Mouse (Mus musculus): ENCODE measurements around the gene Fam19a1. TPM values are rescaled to one million over a fixed set of nuclear protein-coding genes. Genes with fewer than 3 reads are reported as not detected.
A peak's percentile ranks its signal among the peaks of the same experiment; 100 is the strongest.

Fam19a1 gene
- 1.3 and 1.6 TPM in 2 replicates for polyA plus RNA-seq (2015; fragmentation: Nextera tagmentation; extraction: Ambion mirVana)

GRCm38 (mm10) chr6:96112854-96113253 lies at the start of gene Fam19a1:
Fam19a1 (plus strand) TSS chr6:96113154.
- H3K9me3 ChIP-seq = no peaks in the 10 kb centered on the region
- no peak within 1 kb of the TSS for H3K9ac ChIP-seq
- no peak within 1 kb of the TSS for H3K27ac ChIP-seq
- no peak for ATAC-seq (ENCODE audit: borderline replicate concordance, extremely low read depth, low FRiP score, low TSS enrichment)
- H3K4me2 ChIP-seq = peak within 1 kb of the TSS; percentile 47
- no peaks in the 10 kb centered on the region for H3K36me3 ChIP-seq
- peaks cover 14% of the 10 kb centered on the region for H3K4me1 ChIP-seq
- no peaks in the 10 kb centered on the region for H3K27me3 ChIP-seq
- H3K4me3 ChIP-seq = peak within 1 kb of the TSS; percentile 13; the same call in 1 of the 2 replicates
- 17% methylated on average over 6 of the region's 6 CpGs for WGBS

- no peak overlapping the region for H3K4me2 ChIP-seq
- no peaks in the 10 kb centered on the region for H3K27me3 ChIP-seq
- H3K4me3 ChIP-seq = no peak overlapping the region
- H3K9ac ChIP-seq = no peak overlapping the region
- no peaks in the 10 kb centered on the region for H3K36me3 ChIP-seq
- H3K9me3 ChIP-seq = no peaks in the 10 kb centered on the region
- no peaks in the 10 kb centered on the region for H3K4me1 ChIP-seq
- WGBS = 76% methylated on average over 4 of the region's 4 CpGs
- H3K27ac ChIP-seq = no peak overlapping the region
- no peak for ATAC-seq (ENCODE audit: borderline replicate concordance, extremely low read depth, low FRiP score, low TSS enrichment)
These were observed 41.9 kb upstream of the Fam19a1 start for GRCm38 (mm10) chr6:96071080-96071479.

GRCm38 (mm10) chr6:96071567-96071966 lies 41.4 kb upstream of the Fam19a1 start:
- no peak for ATAC-seq (ENCODE audit: borderline replicate concordance, extremely low read depth, low FRiP score, low TSS enrichment)
- no peak overlapping the region for H3K4me2 ChIP-seq
- no peaks in the 10 kb centered on the region for H3K27me3 ChIP-seq
- no peaks in the 10 kb centered on the region for H3K36me3 ChIP-seq
- H3K9me3 ChIP-seq = no peaks in the 10 kb centered on the region
- H3K9ac ChIP-seq = no peak overlapping the region
- no peaks in the 10 kb centered on the region for H3K4me1 ChIP-seq
- no peak overlapping the region for H3K27ac ChIP-seq
- no peak overlapping the region for H3K4me3 ChIP-seq

GRCm38 (mm10) chr6:96089961-96090360 lies 23.0 kb upstream of the Fam19a1 start:
- no peak for ATAC-seq (ENCODE audit: borderline replicate concordance, extremely low read depth, low FRiP score, low TSS enrichment)
- H3K27me3 ChIP-seq = no peaks in the 10 kb centered on the region
- WGBS = 87% methylated on average over 6 of the region's 6 CpGs
- no peak overlapping the region for H3K9ac ChIP-seq
- H3K4me2 ChIP-seq = no peak overlapping the region
- no peaks in the 10 kb centered on the region for H3K9me3 ChIP-seq
- H3K36me3 ChIP-seq = no peaks in the 10 kb centered on the region
- no peak overlapping the region for H3K4me3 ChIP-seq
- no peaks in the 10 kb centered on the region for H3K4me1 ChIP-seq
- H3K27ac ChIP-seq = no peak overlapping the region

- H3K4me2 ChIP-seq = no peak overlapping the region
- H3K27ac ChIP-seq = no peak overlapping the region
- H3K36me3 ChIP-seq = no peaks in the 10 kb centered on the region
- H3K4me3 ChIP-seq = no peak overlapping the region
- 76% methylated on average over 1 of the region's 1 CpGs for WGBS
- no peaks in the 10 kb centered on the region for H3K27me3 ChIP-seq
- no peaks in the 10 kb centered on the region for H3K9me3 ChIP-seq
- no peak overlapping the region for H3K9ac ChIP-seq
- no peak for ATAC-seq (ENCODE audit: borderline replicate concordance, extremely low read depth, low FRiP score, low TSS enrichment)
- no peaks in the 10 kb centered on the region for H3K4me1 ChIP-seq
These were observed 19.2 kb upstream of the Fam19a1 start for GRCm38 (mm10) chr6:96093716-96094115.

GRCm38 (mm10) chr6:96098225-96098624 lies 14.7 kb upstream of the Fam19a1 start:
- WGBS = 84% methylated on average over 6 of the region's 6 CpGs
- H3K4me1 ChIP-seq = no peaks in the 10 kb centered on the region
- ATAC-seq (ENCODE audit: borderline replicate concordance, extremely low read depth, low FRiP score, low TSS enrichment) = no peak

GRCm38 (mm10) chr6:96111656-96112055 lies 1.3 kb upstream of the Fam19a1 start:
- no peak overlapping the region for H3K4me2 ChIP-seq
- WGBS = 63% methylated on average over 1 of the region's 1 CpGs
- H3K9me3 ChIP-seq = no peaks in the 10 kb centered on the region
- ATAC-seq (ENCODE audit: borderline replicate concordance, extremely low read depth, low FRiP score, low TSS enrichment) = no peak
- H3K27me3 ChIP-seq = no peaks in the 10 kb centered on the region
- no peaks in the 10 kb centered on the region for H3K36me3 ChIP-seq
- H3K4me1 ChIP-seq = peaks cover 10% of the 10 kb centered on the region
- H3K27ac ChIP-seq = no peak overlapping the region
- no peak overlapping the region for H3K4me3 ChIP-seq
- H3K9ac ChIP-seq = no peak overlapping the region

More at GRCm38 (mm10) chr6:96098225-96098624, 14.7 kb upstream of the Fam19a1 start:
- Histone ChIP-seq H3K4me3 (no peak overlapping the region), H3K36me3 (no peaks in the 10 kb centered on the region), H3K4me2 (no peak overlapping the region), H3K9me3 (no peaks in the 10 kb centered on the region), H3K9ac (no peak overlapping the region), H3K27ac (no peak overlapping the region), H3K27me3 (no peaks in the 10 kb centered on the region)

- Histone ChIP-seq H3K4me3 (no peak overlapping the region), H3K4me1 (peaks cover 14% of the 10 kb centered on the region), H3K27me3 (no peaks in the 10 kb centered on the region), H3K27ac (no peak overlapping the region), H3K9me3 (no peaks in the 10 kb centered on the region), H3K9ac (no peak overlapping the region), H3K4me2 (peak overlapping the region; percentile 96; the same call in 1 of the 2 replicates), H3K36me3 (no peaks in the 10 kb centered on the region)
- no peak for ATAC-seq (ENCODE audit: borderline replicate concordance, extremely low read depth, low FRiP score, low TSS enrichment)
- 16% methylated on average over 1 of the region's 1 CpGs for WGBS
These were observed 1.2 kb downstream of the Fam19a1 start for GRCm38 (mm10) chr6:96114151-96114550.

- H3K27ac ChIP-seq = no peak overlapping the region
- no peaks in the 10 kb centered on the region for H3K27me3 ChIP-seq
- peak; percentile 31; the same call in 1 of the 2 replicates for ATAC-seq (ENCODE audit: borderline replicate concordance, extremely low read depth, low FRiP score, low TSS enrichment)
- peak overlapping the region; percentile 58 for H3K4me3 ChIP-seq
- H3K36me3 ChIP-seq = no peaks in the 10 kb centered on the region
- 6% methylated on average over 6 of the region's 6 CpGs for WGBS
- peak overlapping the region; percentile 96 for H3K4me2 ChIP-seq
- H3K9me3 ChIP-seq = no peaks in the 10 kb centered on the region
- peaks cover 14% of the 10 kb centered on the region for H3K4me1 ChIP-seq
- peak overlapping the region; percentile 51 for H3K9ac ChIP-seq
These were observed 3.2 kb downstream of the Fam19a1 start for GRCm38 (mm10) chr6:96116148-96116533.

GRCm38 (mm10) chr6:96116534-96117272 lies 3.7 kb downstream of the Fam19a1 start:
- H3K4me1 ChIP-seq = peaks cover 14% of the 10 kb centered on the region
- H3K4me3 ChIP-seq = peak overlapping the region; percentile 58
- peak overlapping the region; percentile 96 for H3K4me2 ChIP-seq
- H3K27ac ChIP-seq = no peak overlapping the region; the same call in 1 of the 2 replicates
- no peaks in the 10 kb centered on the region for H3K9me3 ChIP-seq
- 1% methylated on average over 32 of the region's 32 CpGs for WGBS
- ATAC-seq (ENCODE audit: borderline replicate concordance, extremely low read depth, low FRiP score, low TSS enrichment) = peak; percentile 74
- no peaks in the 10 kb centered on the region for H3K36me3 ChIP-seq
- peak overlapping the region; percentile 51 for H3K9ac ChIP-seq
- no peaks in the 10 kb centered on the region for H3K27me3 ChIP-seq

- no peaks in the 10 kb centered on the region for H3K9me3 ChIP-seq
- no peak for ATAC-seq (ENCODE audit: borderline replicate concordance, extremely low read depth, low FRiP score, low TSS enrichment)
These were observed 30.4 kb downstream of the Fam19a1 start for GRCm38 (mm10) chr6:96143326-96143725.

GRCm38 (mm10) chr6:96165403-96165802 lies 52.4 kb downstream of the Fam19a1 start:
- Histone ChIP-seq H3K4me2 (no peak overlapping the region), H3K27ac (no peak overlapping the region), H3K36me3 (no peaks in the 10 kb centered on the region), H3K4me1 (no peaks in the 10 kb centered on the region), H3K27me3 (no peaks in the 10 kb centered on the region), H3K9me3 (no peaks in the 10 kb centered on the region), H3K9ac (no peak overlapping the region), H3K4me3 (no peak overlapping the region)
- no peak for ATAC-seq (ENCODE audit: borderline replicate concordance, extremely low read depth, low FRiP score, low TSS enrichment)
- WGBS = 85% methylated on average over 13 of the region's 13 CpGs

More at GRCm38 (mm10) chr6:96143326-96143725, 30.4 kb downstream of the Fam19a1 start:
- H3K27me3 ChIP-seq = no peaks in the 10 kb centered on the region
- no peaks in the 10 kb centered on the region for H3K36me3 ChIP-seq
- 78% methylated on average over 1 of the region's 1 CpGs for WGBS
- no peak overlapping the region for H3K4me2 ChIP-seq
- no peaks in the 10 kb centered on the region for H3K4me1 ChIP-seq
- H3K4me3 ChIP-seq = no peak overlapping the region
- H3K9ac ChIP-seq = no peak overlapping the region
- H3K27ac ChIP-seq = no peak overlapping the region
